ENCODE assay signal across 23 mouse cellular contexts in the genomic region with DNA sequence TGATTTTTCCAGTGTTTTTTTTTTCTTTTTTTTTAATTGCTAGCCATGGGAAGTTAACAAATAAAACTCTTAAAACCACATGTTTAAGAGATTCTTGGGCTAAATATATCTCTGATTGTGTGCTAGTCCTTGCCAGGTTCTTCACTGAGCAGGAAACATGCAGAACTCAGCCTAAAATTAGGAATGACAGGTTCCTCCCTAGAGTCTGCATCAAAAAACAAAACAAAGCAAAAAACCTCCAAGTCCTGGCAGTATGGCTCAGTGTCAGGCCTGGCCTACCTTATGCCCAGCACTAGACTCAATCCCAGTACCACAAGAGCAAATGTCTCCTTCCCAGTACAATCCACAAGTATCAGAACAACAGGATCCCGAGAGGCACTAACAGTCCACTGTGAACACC. TPM values are rescaled to one million over a fixed set of nuclear protein-coding genes. Genes with fewer than 3 reads are reported as not detected.
DNase-seq lines count a peak whose midpoint lies in the region; TF ChIP-seq lines count a peak whose summit lies in the region.
"Had no signal": no experiment of that assay in that cellular context is flagged by ENCODE, and none has a peak within 500 bp of the region (broad histone marks: within the 10 kb centered on the region; RNA-seq: fewer than 3 reads in every experiment).

No protein-coding gene starts in this region.

- H3K36me3 ChIP-seq in heart, embryonic 10.5 days = peaks cover 42% of the 10 kb centered on the region
- H3K36me3 ChIP-seq in thymus, adult 2 months (ENCODE audit: control insufficient read depth, insufficient read depth, low read length) = peaks cover 26% of the 10 kb centered on the region

- DNase-seq in gastrocnemius, adult 2 months = no peak
- no peak for DNase-seq in gastrocnemius, adult 18-20 months (ENCODE audit: low spot score)
- DNase-seq in heart, adult 9 months (ENCODE audit: low spot score in 2 of 2) = peak; percentile 14 to 62
- DNase-seq in heart, embryonic 10.5 days (ENCODE audit: low spot score) = no peak
- DNase-seq in adrenal gland, postnatal 10 days = no peak
- DNase-seq in thymus, adult 2 months = no peak
- DNase-seq: adrenal gland, postnatal 14 days; cerebellum, adult 18-20 months; cerebellum, postnatal 10 days; gastrocnemius, postnatal 10 days; kidney, postnatal 4 days; lung, postnatal 36 days; right cerebral cortex, postnatal 4 days; thymus, adult 18-20 months; thymus, postnatal 36 days had no signal

- H3K27ac ChIP-seq in gastrocnemius, adult 2 months = peak overlapping the region; percentile 73
- no peak overlapping the region for H3K27ac ChIP-seq in heart, embryonic 10.5 days
- peak overlapping the region; percentile 55 for H3K27ac ChIP-seq in cortical plate, adult 2 months (ENCODE audit: insufficient read depth, low read length)
- no peak overlapping the region for H3K27ac ChIP-seq in thymus, adult 2 months (ENCODE audit: control insufficient read depth, insufficient read depth, low read length)
- H3K27ac ChIP-seq: forebrain, embryonic 13.5 days; hindbrain, embryonic 13.5 days; limb, embryonic 13.5 days; neural tube, embryonic 12.5 days; stomach, postnatal 0 days had no signal

- 90% methylated on average over 1 of the region's 1 CpGs for WGBS in heart, embryonic 10.5 days
- WGBS in thymus, adult 2 months = 97% methylated on average over 1 of the region's 1 CpGs

- no peak for TF ChIP-seq CTCF in gastrocnemius, adult 2 months (IDR thresholded peaks at IDR 0.05)
- TF ChIP-seq CTCF in cortical plate, adult 2 months (IDR thresholded peaks at IDR 0.05; ENCODE audit: extremely low read depth, insufficient read depth, low read length) = no peak
- TF ChIP-seq CTCF in thymus, adult 2 months (IDR thresholded peaks at IDR 0.05; ENCODE audit: borderline replicate concordance, control insufficient read depth, extremely low read depth, insufficient read depth, low read length, poor library complexity) = no peak

- H3K4me3 ChIP-seq in gastrocnemius, adult 2 months = peak overlapping the region; percentile 19; the same call in 1 of the 2 replicates
- no peak overlapping the region for H3K4me3 ChIP-seq in heart, embryonic 10.5 days
- H3K4me3 ChIP-seq in cortical plate, adult 2 months (ENCODE audit: insufficient read depth, low read length) = no peak overlapping the region
- H3K4me3 ChIP-seq in thymus, adult 2 months (ENCODE audit: control insufficient read depth, insufficient read depth, low read length) = no peak overlapping the region
- H3K4me3 ChIP-seq: forebrain, embryonic 13.5 days; hindbrain, embryonic 13.5 days; limb, embryonic 13.5 days; myocyte; neural tube, embryonic 12.5 days had no signal

- no peaks in the 10 kb centered on the region for H3K9me3 ChIP-seq in heart, embryonic 10.5 days
- H3K9me3 ChIP-seq: forebrain, embryonic 13.5 days; hindbrain, embryonic 13.5 days; limb, embryonic 13.5 days; neural tube, embryonic 12.5 days had no signal

- H3K4me1 ChIP-seq in heart, embryonic 10.5 days = no peaks in the 10 kb centered on the region; the same call in 1 of the 2 replicates
- H3K4me1 ChIP-seq in cortical plate, adult 2 months (ENCODE audit: control insufficient read depth, insufficient read depth, low read length) = peaks cover 2% of the 10 kb centered on the region
- H3K4me1 ChIP-seq in thymus, adult 2 months (replicated peaks; ENCODE audit: control insufficient read depth, insufficient read depth, low read length) = no peaks in the 10 kb centered on the region
- H3K4me1 ChIP-seq: forebrain, embryonic 13.5 days; hindbrain, embryonic 13.5 days; limb, embryonic 13.5 days; neural tube, embryonic 12.5 days had no signal

- no peaks in the 10 kb centered on the region for H3K27me3 ChIP-seq in heart, embryonic 10.5 days (ENCODE audit: insufficient read depth, poor library complexity, severe bottlenecking)
- no peaks in the 10 kb centered on the region for H3K27me3 ChIP-seq in thymus, adult 2 months (ENCODE audit: control insufficient read depth, insufficient read depth, low read length)
- H3K27me3 ChIP-seq: forebrain, embryonic 13.5 days; hindbrain, embryonic 13.5 days; limb, embryonic 13.5 days; neural tube, embryonic 12.5 days; Patski had no signal

- intact Hi-C loops in gastrocnemius, adult 2 months (cut with DNase I) = no loop called here

- no peak for TF ChIP-seq POLR2A in cortical plate, adult 2 months (IDR thresholded peaks at IDR 0.05; ENCODE audit: extremely low read depth, insufficient read depth, low read length)
- no peak for TF ChIP-seq POLR2A in thymus, adult 2 months (IDR thresholded peaks at IDR 0.05; ENCODE audit: control insufficient read depth, extremely low read depth, insufficient read depth, low read length, poor library complexity)

RNA-seq across cellular contexts. Expression of a gene that starts 35.8 kb away (rescaled TPM):
- 1 to 10 TPM; 8.2 to 9.7 TPM for total RNA-seq in gastrocnemius, adult 2 months (2021)
- total RNA-seq in gastrocnemius, adult 18-20 months (2021) = 1 to 10 TPM; 8.9 to 9.3 TPM
- 13.6 and 13.9 TPM in 2 replicates for polyA plus RNA-seq in heart, embryonic 10.5 days (2016; fragmentation: Nextera tagmentation; extraction: Ambion mirVana)
- 25.0 and 25.6 TPM in 2 replicates for polyA plus RNA-seq in cortical plate, adult 2 months (2012; rRNA removed)
- 10 to 100 TPM; 29.5 to 33.0 TPM for total RNA-seq in adrenal gland, postnatal 10 days (2021)
- polyA plus RNA-seq in thymus, adult 2 months (2012; rRNA removed) = 37.8 and 40.3 TPM in 2 replicates

Comparison
In these comparisons a context has a peak if more than half of its experiments do, and no peak if none do; other contexts are left out.
1. DNase-seq: peak in heart, adult 9 months (2 of 2); none in gastrocnemius, adult 2 months (single experiment), gastrocnemius, adult 18-20 months (single experiment), heart, embryonic 10.5 days (single experiment), adrenal gland, postnatal 10 days (single experiment) and thymus, adult 2 months (single experiment).
2. H3K27ac ChIP-seq: peak in gastrocnemius, adult 2 months (single experiment) and cortical plate, adult 2 months (single experiment); none in heart, embryonic 10.5 days (single experiment) and thymus, adult 2 months (single experiment).